Mouse (Mus musculus) lung, postnatal 36 days (tissue): ENCODE data around the gene Tmed6.
"Not testable (repeated sequence)": the region's sequence is repeated elsewhere in the genome, so short reads cannot be mapped to it uniquely, and the experiment has no call there.

Source experiments
- DNase-seq: peaks from one replicate; pipeline ENCODE4 v3.0.0; 2022; ENCODE audit warnings: mixed read lengths

Tmed6 gene

DNA sequence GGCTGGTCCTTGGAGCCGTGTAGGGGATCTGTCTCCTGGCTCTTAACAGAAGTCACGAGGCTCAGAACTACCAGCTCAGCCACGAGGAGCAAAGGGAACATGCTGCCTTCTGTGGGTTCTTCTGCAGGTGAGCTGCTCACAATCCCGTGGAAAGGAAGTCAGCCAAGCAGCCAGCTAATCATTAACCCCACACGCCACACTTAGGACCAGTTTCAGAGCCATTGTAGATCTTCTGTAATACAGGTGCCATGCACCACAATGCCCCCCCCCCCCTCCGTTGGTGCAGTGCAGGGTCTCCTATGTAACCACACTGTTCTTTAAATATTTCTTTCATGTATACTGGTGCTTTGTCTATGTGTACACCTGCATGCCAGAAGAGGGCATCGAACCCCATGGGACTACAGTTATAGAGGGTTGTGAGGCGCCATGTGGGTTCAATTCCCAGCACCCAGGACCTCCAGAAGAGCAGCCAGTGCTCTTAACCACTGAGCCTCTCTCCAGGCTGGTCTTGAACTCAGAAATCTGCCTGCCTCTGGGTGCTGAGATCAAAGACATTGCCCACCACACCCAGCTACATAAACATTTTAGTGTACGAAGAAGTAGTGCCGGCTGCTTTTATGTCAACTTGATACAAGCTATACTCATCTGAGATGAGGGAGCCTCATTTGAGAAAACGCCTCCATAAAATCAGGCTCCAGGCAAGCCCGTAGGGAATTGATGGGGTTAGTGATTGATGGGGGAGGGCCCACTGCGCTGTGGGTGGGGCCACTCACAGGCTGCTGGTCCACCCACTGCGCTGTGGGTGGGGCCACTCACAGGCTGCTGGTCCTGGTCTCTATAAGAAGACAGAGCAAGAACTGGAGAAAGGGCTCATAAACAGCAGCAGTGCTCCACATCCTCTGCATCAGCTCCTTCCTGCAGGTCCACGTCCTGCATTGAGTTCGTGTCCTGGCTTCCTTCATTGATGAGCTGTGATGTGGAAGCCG lies at the start of gene Tmed6:
Gene Tmed6, minus strand, starts transcription at position 134 of the 986 bp plus-strand sequence.
- peak; percentile 74 for DNase-seq

DNA sequence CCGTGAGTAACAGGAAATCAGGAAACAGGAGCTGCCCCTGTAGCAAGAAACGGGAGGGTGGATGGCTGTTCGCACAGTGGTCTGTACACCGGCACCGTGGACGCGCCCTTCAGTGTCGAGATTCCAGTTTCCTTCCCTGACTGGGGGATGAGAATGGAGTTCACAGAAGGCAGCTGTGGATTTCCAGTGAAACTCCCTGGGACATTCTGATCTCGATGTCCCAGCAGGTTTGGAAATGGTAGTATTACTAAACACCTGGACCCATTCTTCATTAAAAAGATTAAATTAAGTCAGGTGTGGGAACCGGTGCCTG lies 49.5 kb upstream of the Tmed6 start:
- DNase-seq: no peak

DNA sequence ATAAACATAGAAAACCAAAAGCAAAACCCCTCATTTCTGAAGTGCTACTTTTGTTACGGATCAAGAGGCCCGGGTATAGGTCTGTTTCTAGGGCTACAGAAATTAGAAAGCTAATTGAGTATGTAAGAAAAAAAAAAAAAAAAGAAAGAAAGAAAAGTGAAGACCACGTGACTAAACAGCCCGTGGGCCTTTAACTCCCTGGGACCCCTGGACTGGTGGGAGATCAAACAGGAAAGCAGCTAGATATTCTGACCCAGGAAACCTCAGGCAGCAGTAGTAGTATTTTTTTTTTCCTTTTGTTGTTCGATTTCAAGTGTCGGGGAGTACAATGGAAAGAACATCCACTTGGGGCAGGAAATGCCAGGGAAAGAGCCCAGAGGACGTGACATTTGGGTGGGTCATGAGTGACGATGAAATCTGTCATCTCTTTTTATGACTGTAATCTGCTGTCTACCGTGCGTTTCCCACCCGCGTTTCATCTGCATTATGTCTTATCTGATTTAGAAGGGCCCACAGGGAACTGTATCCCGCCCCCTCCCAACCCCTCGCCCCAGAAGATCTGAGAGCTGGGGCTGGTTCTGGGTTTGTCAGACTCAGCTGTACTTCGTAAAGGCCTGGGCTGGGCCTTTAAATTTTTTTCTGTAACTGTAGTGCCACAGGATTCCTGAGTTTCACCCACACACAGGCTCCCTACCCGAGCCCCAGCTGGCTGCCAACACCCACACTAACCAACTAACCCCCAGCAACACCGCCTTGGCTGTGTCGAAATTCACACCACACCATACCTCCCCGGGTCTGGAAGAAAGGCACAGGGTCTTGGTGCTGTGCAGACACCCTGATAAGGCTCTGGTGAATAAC lies 48.9 kb upstream of the Tmed6 start:
- peak; percentile 45 for DNase-seq

DNA sequence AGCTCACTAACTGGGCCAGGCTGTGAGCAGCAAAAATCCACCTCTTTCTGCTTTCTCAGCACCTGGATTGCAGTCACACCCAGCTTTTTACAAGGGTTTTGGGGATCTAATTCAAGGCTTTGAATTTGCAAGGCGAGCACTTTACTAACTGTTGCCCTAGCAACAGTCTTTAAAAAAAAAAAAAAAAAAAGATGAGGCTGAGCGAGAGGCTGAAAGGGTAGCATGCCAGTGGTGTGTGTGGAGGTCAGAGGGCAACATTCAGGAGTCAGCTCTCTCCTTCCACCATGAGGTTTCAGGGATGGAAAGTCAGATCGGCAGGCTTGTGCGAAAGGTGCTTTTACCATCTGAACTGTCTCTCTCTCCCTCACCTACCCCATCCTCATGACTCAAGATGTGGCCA lies 47.8 kb upstream of the Tmed6 start:
- no peak for DNase-seq

DNA sequence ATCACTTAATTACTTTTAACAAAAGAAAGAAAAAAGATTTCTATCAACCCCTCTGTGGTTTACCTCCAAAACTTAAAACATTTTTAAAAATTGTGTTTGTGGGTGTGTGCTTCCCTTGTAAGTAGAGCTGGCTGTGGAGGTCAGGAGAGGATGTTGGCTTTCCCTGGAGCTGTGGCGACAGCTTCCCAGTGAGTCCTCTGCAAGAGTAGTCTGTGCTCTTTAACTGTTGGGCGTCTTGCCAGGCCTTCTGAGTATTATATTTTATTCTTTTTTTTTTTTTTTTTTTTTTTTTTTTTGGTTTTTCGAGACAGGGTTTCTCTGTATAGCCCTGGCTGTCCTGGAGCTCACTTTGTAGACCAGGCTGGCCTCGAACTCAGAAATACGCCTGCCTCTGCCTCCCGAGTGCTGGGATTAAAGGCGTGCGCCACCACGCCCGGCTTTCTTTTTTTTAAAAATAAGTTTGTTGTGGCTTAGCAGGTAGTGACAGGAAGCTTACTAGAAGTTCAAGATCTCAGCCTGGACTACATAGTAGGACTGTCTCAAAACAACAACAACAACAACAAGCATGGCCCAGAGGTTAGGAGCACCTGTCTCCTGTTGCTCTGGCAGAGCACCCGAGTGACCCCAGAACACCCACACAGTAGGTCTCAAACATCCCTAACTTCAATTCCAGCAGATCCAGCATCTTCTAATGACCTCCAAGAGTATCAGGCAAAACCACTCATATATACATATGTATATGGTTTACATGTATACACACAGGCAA lies 46.1 kb upstream of the Tmed6 start:
- peak; percentile 38 for DNase-seq

DNA sequence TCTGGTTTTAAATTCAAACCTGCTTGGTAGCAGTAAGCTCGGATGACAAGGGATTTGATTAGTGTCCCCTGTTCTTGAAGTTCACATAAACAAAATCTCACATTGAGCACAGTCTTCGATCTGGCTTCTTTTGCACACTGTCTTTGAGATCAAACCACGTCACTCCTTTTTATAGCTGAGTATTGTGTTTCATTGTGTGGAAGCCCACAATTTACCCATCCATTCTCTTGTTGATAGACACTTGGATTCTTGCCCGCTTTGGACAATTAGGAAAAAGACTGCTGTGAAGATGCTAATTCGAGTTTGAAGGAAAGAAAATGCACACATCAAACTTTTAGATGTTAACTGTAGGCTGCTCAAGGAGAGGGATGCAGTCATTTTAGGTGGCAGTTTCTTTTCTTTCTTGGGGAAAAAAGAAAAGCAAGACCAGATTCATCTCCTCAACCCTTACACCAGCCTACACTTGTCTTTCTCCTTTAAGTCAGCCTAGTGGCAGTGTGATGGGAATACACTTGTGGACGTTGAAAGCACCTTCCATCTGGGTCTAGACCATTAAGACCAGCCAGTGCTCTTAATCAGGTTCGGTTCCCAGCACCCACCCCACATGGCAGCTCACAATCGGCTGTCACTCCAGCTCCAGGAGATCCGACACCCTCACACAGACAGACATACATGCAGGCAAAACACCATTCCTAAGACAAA lies 45.3 kb upstream of the Tmed6 start:
- DNase-seq: no peak

DNA sequence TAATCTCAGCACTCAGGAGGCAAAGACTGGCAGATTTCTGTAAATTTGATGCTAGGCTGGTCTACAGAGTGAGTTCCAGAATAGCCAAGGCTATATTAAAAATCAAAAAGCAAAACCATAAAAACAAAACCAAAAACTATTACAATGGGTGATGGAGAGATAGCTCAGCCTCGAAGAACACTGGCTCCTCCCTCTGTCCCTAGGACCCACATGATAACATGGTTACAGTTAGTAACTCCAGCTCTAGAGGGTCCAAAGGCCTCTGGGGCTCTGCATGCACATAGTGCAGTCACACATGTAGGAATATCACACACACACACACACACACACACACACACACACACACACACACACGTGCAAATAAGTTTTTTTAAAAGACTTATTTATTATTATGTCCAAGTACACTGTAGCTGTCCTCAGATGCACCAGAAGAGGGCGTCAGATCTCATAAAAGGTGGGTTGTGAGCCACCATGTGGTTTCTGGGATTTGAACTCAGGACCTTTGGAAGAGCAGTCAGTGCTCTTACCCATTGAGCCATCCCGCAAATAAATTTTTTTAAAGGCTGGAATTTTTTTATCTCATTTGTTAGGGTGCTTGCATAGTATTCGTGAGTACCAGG lies 44.5 kb upstream of the Tmed6 start:
- DNase-seq: no peak

DNA sequence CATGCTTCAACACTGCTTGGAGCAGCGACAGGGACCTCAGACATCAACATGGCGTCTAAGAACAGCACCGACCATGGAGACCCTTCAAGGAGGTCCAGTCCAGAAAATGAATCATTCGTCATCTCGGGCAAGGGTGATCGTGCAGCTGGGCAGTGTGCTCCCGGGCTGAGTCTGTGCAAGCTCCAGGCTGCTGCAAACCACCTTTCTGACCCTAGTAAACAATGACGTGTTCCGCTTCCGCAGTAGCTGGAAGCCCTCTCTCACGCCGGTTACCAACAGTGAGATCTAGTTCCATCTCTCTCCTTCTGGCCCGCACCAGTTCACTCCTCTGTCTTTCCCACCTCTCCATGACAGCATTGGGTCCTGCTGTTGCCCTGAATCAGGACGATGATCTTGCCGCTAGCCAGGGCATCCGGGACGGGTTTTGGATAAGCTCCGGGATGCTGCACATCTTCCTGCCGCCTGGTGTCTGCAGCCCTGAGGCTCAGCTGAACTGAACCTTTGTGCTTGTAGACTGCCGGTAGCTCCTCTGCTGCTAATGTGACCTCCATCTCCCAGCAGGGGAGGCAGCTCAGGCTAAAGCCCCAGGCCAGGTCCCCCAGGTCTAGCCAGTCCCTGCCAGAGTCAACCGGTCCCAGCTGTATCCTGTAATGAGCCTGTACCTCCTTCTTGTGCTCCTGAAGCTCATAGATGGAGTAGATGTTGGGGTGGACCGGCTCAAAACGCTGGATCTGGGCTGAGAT lies 43.7 kb upstream of the Tmed6 start:
- DNase-seq: no peak

DNA sequence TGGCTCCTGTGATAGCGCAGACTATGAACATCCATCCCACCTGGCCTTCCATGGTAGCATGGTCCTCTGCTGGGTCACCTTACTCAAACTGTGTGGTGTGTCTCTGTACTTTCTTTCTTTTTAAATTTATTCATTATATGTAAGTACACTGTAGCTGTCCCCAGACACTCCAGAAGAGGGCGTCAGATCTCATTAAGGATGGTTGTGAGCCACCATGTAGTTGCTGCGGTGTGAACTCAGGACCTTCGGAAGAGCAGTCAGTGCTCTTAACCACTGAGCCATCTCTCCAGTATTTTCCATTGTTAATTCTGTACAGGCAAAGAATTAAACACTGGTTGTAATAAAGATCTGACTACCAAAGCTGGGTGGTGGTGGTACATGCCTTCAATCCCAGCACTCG lies 42.6 kb upstream of the Tmed6 start:
- DNase-seq: not testable (repeated sequence)

DNA sequence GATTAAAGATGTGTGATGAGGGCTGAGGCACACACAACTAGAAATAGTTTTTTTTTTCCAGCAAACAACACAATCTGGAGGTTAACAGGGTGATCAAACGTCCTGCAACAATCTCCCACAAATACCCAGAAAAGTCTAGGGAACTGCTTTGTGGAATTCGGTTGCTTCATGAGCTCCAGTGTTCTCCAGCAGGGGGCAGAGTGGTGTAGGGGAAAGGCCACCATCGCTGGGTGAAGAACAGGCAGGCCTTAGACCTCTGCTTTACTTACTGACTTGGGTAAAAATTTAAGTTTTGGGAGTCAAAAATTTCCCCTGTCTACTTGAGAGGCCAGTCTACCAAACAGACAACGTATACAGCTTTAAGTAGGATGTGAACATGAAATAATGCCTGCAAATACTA lies 39.1 kb upstream of the Tmed6 start:
- peak; percentile 84 for DNase-seq

DNA sequence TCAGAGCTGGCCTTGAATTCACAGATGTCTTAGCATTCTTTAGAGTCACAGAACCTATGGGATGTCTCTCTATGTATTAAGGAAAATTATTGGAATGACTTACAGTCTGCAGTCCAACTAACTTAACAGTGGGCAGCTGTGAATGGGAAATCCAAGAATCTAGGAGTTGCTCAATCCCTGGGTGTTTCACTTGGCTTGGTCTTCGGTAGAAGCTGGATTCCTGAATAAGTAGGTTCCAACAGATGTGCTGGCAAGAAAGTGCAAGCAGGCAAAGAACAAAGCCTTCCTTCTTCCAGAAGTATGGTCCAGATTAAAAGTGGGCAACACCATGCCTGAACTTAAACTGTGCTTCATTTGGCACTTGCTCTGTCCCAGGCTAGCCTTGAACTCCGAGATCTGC lies 35.2 kb upstream of the Tmed6 start:
- DNase-seq: peak; percentile 46

DNA sequence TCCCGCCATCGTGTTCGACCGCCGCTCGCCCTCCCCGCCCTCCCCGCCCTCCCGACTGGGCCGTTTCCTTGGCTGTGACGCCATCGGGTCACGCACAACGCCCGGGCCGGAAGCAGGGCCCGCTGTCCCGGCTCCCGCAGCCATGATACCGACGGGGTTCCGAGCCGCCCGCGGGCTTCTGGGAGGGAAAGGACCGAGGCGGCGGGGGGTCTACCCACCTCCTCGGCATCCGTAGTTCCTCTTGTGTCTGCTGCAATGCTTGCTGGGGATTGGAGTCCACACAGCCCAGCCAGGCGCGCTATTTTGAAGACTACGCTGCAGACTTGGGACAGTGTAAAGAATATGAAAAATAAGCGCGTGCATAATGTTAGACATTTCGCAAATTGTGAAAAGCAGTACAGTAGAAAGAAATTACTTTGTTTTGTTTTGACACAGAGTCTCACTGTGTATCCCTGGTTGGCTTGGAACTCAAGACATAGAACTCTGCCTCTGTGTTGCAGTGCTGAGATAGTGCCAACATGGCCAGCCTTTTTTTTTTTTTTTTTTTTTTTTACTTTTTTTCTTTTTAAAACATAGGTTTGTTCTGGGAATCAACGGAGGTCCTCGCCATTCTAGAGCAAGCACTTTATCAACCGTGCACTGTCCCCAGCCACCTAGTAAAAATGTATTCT lies 31.1 kb upstream of the Tmed6 start, which contains the start of gene Terf2:
Gene Terf2, minus strand, starts transcription at position 182 of the 671 bp plus-strand sequence.
- DNase-seq: peak; percentile 97

DNA sequence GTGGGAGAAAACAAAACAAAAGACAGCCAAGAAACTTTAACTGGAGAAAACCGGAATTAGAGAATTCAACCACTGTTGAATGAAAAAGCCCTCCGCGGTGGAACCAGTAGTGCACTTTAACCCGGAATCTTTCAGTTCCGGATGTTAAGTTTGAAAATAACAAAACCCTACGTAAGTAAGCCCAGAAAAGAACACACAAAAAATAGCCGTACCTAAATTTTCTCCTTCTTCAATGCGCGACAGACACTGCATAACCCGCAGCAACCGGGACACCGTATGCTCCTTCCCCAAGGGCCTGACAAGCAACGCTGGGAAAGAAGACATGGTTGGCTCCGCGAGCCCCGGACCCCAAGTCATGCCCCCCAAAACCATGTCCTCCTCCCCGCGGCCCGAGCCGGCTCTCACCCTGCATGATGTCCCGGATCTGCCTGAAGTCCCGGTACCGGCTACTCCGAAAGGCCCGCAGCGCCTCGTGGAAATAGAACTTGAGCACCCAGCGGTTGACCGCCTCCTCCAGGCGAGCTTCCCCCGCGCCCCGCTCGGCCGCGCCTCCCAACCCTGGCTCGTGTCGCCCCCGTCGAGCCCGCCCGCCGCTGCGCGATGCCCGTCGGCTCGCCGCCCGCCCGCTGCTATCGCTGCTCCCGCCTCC lies 30.4 kb upstream of the Tmed6 start:
- DNase-seq: no peak

DNA sequence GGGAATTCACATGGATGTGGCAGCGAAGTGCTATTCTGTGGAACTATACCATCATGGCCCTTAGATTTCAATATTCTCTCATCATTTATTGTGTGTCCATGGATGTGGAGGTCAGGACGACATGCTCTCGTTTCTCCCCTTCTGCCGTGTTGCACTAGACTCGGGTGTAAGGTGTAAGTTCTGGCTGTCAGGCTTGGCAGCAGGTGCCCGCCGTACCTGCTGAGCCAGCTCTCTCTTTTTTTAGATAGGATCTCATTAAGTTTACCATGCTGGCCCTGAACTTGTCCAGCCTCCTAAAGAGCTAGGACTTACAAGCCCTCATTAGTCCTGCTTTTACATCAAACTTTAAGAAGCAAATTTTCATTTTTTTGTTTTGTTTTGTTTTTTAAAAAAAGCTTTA lies 25.1 kb upstream of the Tmed6 start:
- DNase-seq: no peak

DNA sequence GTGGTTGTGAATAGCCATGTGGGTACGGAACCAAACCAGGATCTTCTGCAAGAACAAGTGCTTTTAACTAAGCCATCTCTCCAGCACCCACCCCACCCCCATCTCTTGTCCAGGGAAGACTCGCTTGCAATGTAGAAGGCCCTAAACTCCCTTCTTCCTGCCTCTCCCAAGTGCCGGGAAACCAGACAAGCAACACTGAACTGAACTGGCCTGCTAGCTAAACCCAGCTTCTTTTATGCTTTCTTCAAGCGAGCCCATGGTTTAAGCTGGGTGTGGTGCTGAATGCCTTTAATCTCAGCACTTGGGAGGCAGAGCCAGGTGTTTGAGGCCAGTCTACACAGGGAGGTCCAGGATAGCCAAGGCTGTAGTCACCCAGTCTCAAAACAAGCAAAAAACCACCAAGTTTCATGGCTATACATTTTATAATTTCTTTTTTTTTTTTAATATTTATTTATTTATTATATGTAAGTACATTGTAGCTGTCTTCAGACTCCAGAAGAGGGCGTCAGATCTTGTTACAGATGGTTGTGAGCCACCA lies 23.2 kb upstream of the Tmed6 start:
- no peak for DNase-seq

DNA sequence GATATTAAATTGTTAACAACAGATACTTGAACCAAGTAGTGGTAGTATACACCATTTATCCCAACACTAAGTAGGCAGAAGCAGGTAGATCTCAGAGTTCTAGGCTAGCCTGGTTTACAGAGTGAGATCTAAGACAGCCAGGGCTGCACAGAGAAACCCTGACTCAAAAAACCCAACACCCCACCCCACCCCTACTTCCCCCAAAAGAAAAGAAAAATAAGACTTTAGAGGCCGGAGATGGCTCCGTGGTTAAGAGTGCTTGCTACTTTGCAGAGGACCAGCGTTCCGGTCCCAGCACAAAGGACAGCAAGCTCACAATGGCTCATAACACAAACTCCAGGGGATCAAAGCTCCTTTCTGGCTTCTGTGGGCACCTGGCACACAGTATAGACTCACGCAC lies 20.6 kb upstream of the Tmed6 start:
- no peak for DNase-seq

DNA sequence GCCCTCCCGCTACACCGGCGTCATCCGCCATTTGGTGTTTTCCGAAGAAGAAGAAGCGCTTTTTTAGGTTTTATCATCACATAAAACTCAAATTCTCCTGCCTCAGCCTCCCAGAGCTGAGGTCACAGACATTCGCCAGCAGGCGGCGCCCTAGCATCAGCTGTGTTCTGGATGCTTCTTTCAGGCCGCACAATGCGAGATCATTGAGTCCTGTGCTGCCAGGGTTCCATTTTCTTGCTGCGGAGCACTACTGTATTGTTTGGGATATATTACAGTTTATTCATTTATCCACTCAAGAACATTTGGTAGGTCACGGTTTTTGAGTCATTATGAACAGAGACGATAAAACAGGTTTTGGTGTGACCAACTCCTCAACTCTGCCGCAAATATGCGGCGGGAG lies 19.9 kb upstream of the Tmed6 start:
- DNase-seq: no peak

DNA sequence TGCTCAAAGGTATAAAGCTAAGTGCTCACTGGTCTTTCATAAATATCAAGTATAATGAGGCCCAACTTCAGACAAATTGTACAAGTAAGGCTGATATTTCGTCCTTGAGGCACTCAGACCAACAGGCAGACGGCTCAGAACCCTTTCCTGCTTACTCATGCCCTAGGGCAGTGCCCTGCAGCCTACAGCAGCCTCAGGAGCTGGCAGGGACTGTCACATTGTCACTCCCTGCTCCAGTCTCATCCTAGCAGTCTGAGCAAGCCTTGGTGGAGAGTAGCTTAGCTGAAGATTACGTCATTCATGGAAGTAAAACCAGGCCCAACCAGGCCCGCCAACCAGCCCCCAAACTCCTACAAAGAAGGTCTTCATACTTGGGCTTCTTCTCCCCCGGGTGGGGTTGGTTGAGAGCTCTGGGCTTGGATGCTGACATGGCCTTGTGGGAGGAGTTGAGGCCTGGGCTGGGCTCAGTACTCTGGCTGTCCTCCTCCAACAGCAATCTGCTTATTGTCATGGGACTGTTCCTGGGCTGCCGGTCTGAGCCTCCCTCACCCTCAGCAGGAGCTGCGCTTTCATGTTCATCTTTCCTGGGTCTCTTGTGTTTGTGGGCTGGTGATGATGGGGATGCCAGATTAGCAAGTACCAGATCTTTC lies 10.9 kb upstream of the Tmed6 start:
- DNase-seq: no peak

DNA sequence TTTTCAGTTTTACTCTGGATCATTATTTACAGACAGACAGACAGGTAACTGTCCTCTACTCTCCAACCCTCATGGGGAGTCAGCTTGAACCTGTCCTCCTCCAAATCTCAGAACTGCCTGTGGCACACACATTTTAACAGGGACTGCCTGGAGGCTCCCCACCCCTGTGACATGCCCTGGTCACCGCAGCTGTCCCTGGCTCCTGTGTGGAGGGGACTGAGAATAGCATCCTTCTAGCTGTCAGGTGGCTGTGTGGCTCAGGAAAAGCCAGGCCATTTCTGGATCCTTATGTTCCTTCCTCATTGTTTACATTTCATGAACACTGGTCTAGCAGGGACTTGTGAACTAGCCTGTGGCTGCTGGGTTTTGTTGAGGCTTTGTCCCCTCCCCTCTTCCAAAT lies 8.7 kb upstream of the Tmed6 start:
- no peak for DNase-seq
